Mouse (Mus musculus): Measurements from ENCODE around the gene Tent4b. TPM values are rescaled to one million over a fixed set of nuclear protein-coding genes. Genes with fewer than 3 reads are reported as not detected.

Tent4b gene
- total and polyA plus RNA-seq, 3 experiments = 12.6 to 29.4 (median 24.5) TPM

DNA sequence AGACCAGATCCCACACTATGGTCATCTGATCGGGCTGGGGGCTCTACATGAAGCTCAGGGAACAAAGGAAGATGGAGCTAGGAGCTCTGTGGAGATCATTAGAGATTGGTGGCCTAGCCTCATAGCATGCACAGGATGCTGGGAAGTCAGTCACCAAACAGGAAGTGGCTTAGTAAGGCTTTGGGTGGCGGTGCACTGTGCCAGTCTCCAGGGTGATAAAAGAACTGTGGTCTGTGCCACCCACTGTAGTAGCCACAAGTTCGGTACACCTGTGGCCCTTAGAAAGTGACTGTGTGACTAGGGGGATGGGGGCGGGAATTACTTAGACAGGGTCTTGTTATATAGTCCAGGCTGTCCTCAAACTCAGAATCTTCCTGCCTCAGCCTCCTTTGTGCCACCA lies 106.8 kb downstream of the Tent4b start:
- DNase-seq = no peak

DNA sequence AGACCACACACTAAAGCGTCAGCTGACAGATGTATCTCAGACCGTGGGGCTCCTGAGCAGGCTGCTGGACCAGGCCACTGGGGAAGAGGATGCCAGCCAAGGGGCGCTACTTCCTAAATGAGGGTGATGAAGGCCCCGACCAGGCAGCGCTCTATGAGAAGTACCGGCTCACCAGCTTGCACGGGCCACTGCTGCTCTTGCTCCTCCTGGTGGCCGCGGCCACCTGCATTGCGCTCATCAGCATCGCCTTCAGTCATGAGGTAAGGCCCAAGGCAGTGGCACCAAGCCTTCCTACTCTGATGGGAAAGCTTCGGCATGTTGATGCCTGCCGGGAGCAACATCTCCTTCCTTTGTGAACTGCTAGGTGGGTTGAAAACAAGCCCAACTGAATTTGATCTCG lies 107.5 kb downstream of the Tent4b start:
- DNase-seq = no peak

GRCm38 (mm10) chr8:88307736-88308135 lies 108.7 kb downstream of the Tent4b start:
- DNase-seq = no peak

Other genes starting within 250 kb of the Tent4b start
- 10 to 100 TPM; 21.4 to 28.1 TPM for gene Zfp423, start 239.6 kb upstream of the Tent4b start, total RNA-seq (2021)
- 17.5 and 23.6 TPM in 2 replicates for gene Zfp423, start 239.6 kb upstream of the Tent4b start, polyA plus RNA-seq (2012; rRNA removed)
- 10 to 100 TPM; 30.9 to 37.7 TPM for gene Cnep1r1, start 80.4 kb upstream of the Tent4b start, total RNA-seq (2021)
- 4.8 and 5.1 TPM in 2 replicates for gene Cnep1r1, start 80.4 kb upstream of the Tent4b start, polyA plus RNA-seq (2012; rRNA removed)
- gene Heatr3, start 61.4 kb upstream of the Tent4b start, total RNA-seq (2021) = 10 to 100 TPM; 27.8 to 32.1 TPM
- 13.4 and 14.0 TPM in 2 replicates for gene Heatr3, start 61.4 kb upstream of the Tent4b start, polyA plus RNA-seq (2012; rRNA removed)
- 10 to 100 TPM in 1 of 2 experiments, 1 to 10 TPM in 1; 4.8 to 18.6 TPM for gene Adcy7, start 73.2 kb downstream of the Tent4b start, total RNA-seq (2021)
- gene Adcy7, start 73.2 kb downstream of the Tent4b start, polyA plus RNA-seq (2012; rRNA removed) = 8.7 and 11.3 TPM in 2 replicates
- gene Brd7, start 163.0 kb downstream of the Tent4b start, total RNA-seq (2021) = 10 to 100 TPM; 60.7 to 81.2 TPM
- gene Brd7, start 163.0 kb downstream of the Tent4b start, polyA plus RNA-seq (2012; rRNA removed) = 7.0 and 7.2 TPM in 2 replicates

Data from adrenal gland, adult 2 months (tissue).